Mouse (Mus musculus): ENCODE data around the gene Aoc2. TPM values are rescaled to one million over a fixed set of nuclear protein-coding genes. Genes with fewer than 3 reads are reported as not detected.

The Aoc2 gene
- polyA plus RNA-seq, 1 experiment from 2014 or later: 0.94 TPM

- 75% methylated on average over 4 of the region's 4 CpGs for WGBS
- H3K36me3 ChIP-seq (ENCODE audit: control insufficient read depth, insufficient read depth, low read length): peaks cover 26% of the 10 kb centered on the region
- ATAC-seq: no peak
Observed at GRCm38 (mm10) chr11:101283805-101284204, 41.1 kb upstream of the Aoc2 start.

GRCm38 (mm10) chr11:101287306-101287705, 37.6 kb upstream of the Aoc2 start:
- no peak for ATAC-seq
- Histone ChIP-seq H3K27me3 (replicated peaks; ENCODE audit: control insufficient read depth, insufficient read depth, low read length) (no peaks in the 10 kb centered on the region), H3K4me2 (ENCODE audit: low read length) (no peak overlapping the region), H3K36me3 (ENCODE audit: control insufficient read depth, insufficient read depth, low read length) (peaks cover 60% of the 10 kb centered on the region), H3K9me3 (replicated peaks; ENCODE audit: control insufficient read depth, low read length) (no peaks in the 10 kb centered on the region), H3K9ac (ENCODE audit: low read length) (no peak overlapping the region), H3K4me3 (ENCODE audit: low read depth, low read length) (no peak overlapping the region), H3K4me1 (ENCODE audit: control insufficient read depth, insufficient read depth, low read length) (no peaks in the 10 kb centered on the region), H3K27ac (ENCODE audit: low read depth, low read length) (no peak overlapping the region)
- 86% methylated on average over 9 of the region's 9 CpGs for WGBS
- no peak for DNase-seq (ENCODE audit: low spot score)

More at GRCm38 (mm10) chr11:101283805-101284204, 41.1 kb upstream of the Aoc2 start:
- Histone ChIP-seq H3K27me3 (replicated peaks; ENCODE audit: control insufficient read depth, insufficient read depth, low read length) (no peaks in the 10 kb centered on the region), H3K9me3 (replicated peaks; ENCODE audit: control insufficient read depth, low read length) (no peaks in the 10 kb centered on the region), H3K9ac (ENCODE audit: low read length) (no peak overlapping the region), H3K27ac (ENCODE audit: low read depth, low read length) (no peak overlapping the region), H3K4me2 (ENCODE audit: low read length) (no peak overlapping the region), H3K4me3 (ENCODE audit: low read depth, low read length) (no peak overlapping the region), H3K4me1 (ENCODE audit: control insufficient read depth, insufficient read depth, low read length) (0 out of 2 replicates have a peak, but pooled peaks cover 5% of the 10 kb centered on the region)
- no peak for DNase-seq (ENCODE audit: low spot score)

- Histone ChIP-seq H3K27ac (ENCODE audit: low read depth, low read length) (no peak overlapping the region), H3K9ac (ENCODE audit: low read length) (no peak overlapping the region), H3K4me1 (ENCODE audit: control insufficient read depth, insufficient read depth, low read length) (no peaks in the 10 kb centered on the region), H3K36me3 (ENCODE audit: control insufficient read depth, insufficient read depth, low read length) (peaks cover 88% of the 10 kb centered on the region), H3K27me3 (replicated peaks; ENCODE audit: control insufficient read depth, insufficient read depth, low read length) (no peaks in the 10 kb centered on the region), H3K4me3 (ENCODE audit: low read depth, low read length) (no peak overlapping the region), H3K9me3 (replicated peaks; ENCODE audit: control insufficient read depth, low read length) (no peaks in the 10 kb centered on the region), H3K4me2 (ENCODE audit: low read length) (no peak overlapping the region)
- 94% methylated on average over 8 of the region's 8 CpGs for WGBS
- DNase-seq (ENCODE audit: low spot score) (no peak), ATAC-seq (no peak)
Observed at GRCm38 (mm10) chr11:101291231-101291630, 33.6 kb upstream of the Aoc2 start.

- no peak overlapping the region for H3K4me2 ChIP-seq (ENCODE audit: low read length)
- H3K9ac ChIP-seq (ENCODE audit: low read length): no peak overlapping the region
- H3K9me3 ChIP-seq (replicated peaks; ENCODE audit: control insufficient read depth, low read length): no peaks in the 10 kb centered on the region
- H3K36me3 ChIP-seq (ENCODE audit: control insufficient read depth, insufficient read depth, low read length): peaks cover 82% of the 10 kb centered on the region
- H3K4me3 ChIP-seq (ENCODE audit: low read depth, low read length): no peak overlapping the region
- no peak overlapping the region for H3K27ac ChIP-seq (ENCODE audit: low read depth, low read length)
- no peaks in the 10 kb centered on the region for H3K27me3 ChIP-seq (replicated peaks; ENCODE audit: control insufficient read depth, insufficient read depth, low read length)
- no peak for DNase-seq (ENCODE audit: low spot score)
- WGBS: 95% methylated on average over 8 of the region's 8 CpGs
- no peaks in the 10 kb centered on the region for H3K4me1 ChIP-seq (ENCODE audit: control insufficient read depth, insufficient read depth, low read length)
- ATAC-seq: no peak
Observed at GRCm38 (mm10) chr11:101295191-101295590, 29.7 kb upstream of the Aoc2 start.

- H3K4me3 ChIP-seq (ENCODE audit: low read depth, low read length): peak overlapping the region; percentile 87
- H3K4me2 ChIP-seq (ENCODE audit: low read length): peak overlapping the region; percentile 99
- ATAC-seq (no peak), DNase-seq (ENCODE audit: low spot score) (no peak)
- peaks cover 33% of the 10 kb centered on the region for H3K36me3 ChIP-seq (ENCODE audit: control insufficient read depth, insufficient read depth, low read length)
- no peaks in the 10 kb centered on the region for H3K9me3 ChIP-seq (replicated peaks; ENCODE audit: control insufficient read depth, low read length)
- 68% methylated on average over 7 of the region's 7 CpGs for WGBS
- no peaks in the 10 kb centered on the region for H3K27me3 ChIP-seq (replicated peaks; ENCODE audit: control insufficient read depth, insufficient read depth, low read length)
- no peak overlapping the region for H3K9ac ChIP-seq (ENCODE audit: low read length)
- peaks cover 10% of the 10 kb centered on the region for H3K4me1 ChIP-seq (ENCODE audit: control insufficient read depth, insufficient read depth, low read length)
- no peak overlapping the region for H3K27ac ChIP-seq (ENCODE audit: low read depth, low read length)
Observed at GRCm38 (mm10) chr11:101300881-101301280, 24.0 kb upstream of the Aoc2 start.

- Histone ChIP-seq H3K4me3 (ENCODE audit: low read depth, low read length) (peak overlapping the region; percentile 87), H3K27me3 (replicated peaks; ENCODE audit: control insufficient read depth, insufficient read depth, low read length) (no peaks in the 10 kb centered on the region), H3K4me2 (ENCODE audit: low read length) (peak overlapping the region; percentile 99), H3K4me1 (ENCODE audit: control insufficient read depth, insufficient read depth, low read length) (peaks cover 10% of the 10 kb centered on the region), H3K9ac (ENCODE audit: low read length) (peak overlapping the region; percentile 88), H3K9me3 (replicated peaks; ENCODE audit: control insufficient read depth, low read length) (no peaks in the 10 kb centered on the region), H3K36me3 (ENCODE audit: control insufficient read depth, insufficient read depth, low read length) (peaks cover 28% of the 10 kb centered on the region), H3K27ac (ENCODE audit: low read depth, low read length) (no peak overlapping the region)
- ATAC-seq (peak; percentile 52; the same call in 1 of the 2 replicates), DNase-seq (ENCODE audit: low spot score) (no peak)
- 15% methylated on average over 26 of the region's 26 CpGs for WGBS
Observed at GRCm38 (mm10) chr11:101301299-101302003, 23.4 kb upstream of the Aoc2 start.

GRCm38 (mm10) chr11:101302004-101302798, 22.7 kb upstream of the Aoc2 start, which contains the start of gene Becn1:
Gene Becn1, minus strand, starts transcription at chr11:101302286.
- peak; percentile 97 for ATAC-seq
- Histone ChIP-seq H3K4me3 (ENCODE audit: low read depth, low read length) (peak within 1 kb of the TSS; percentile 87), H3K27me3 (replicated peaks; ENCODE audit: control insufficient read depth, insufficient read depth, low read length) (no peaks in the 10 kb centered on the region), H3K27ac (ENCODE audit: low read depth, low read length) (no peak within 1 kb of the TSS), H3K4me1 (ENCODE audit: control insufficient read depth, insufficient read depth, low read length) (peaks cover 10% of the 10 kb centered on the region), H3K9me3 (replicated peaks; ENCODE audit: control insufficient read depth, low read length) (no peaks in the 10 kb centered on the region), H3K9ac (ENCODE audit: low read length) (peak within 1 kb of the TSS; percentile 88), H3K36me3 (ENCODE audit: control insufficient read depth, insufficient read depth, low read length) (peaks cover 24% of the 10 kb centered on the region), H3K4me2 (ENCODE audit: low read length) (peak within 1 kb of the TSS; percentile 99)
- 8% methylated on average over 39 of the region's 39 CpGs for WGBS
- DNase-seq (ENCODE audit: low spot score): peak; percentile 97

GRCm38 (mm10) chr11:101307744-101308143, 17.1 kb upstream of the Aoc2 start:
- 38% methylated on average over 5 of the region's 5 CpGs for WGBS
- no peak for ATAC-seq
- no peaks in the 10 kb centered on the region for H3K9me3 ChIP-seq (replicated peaks; ENCODE audit: control insufficient read depth, low read length)

GRCm38 (mm10) chr11:101311083-101311482, 13.8 kb upstream of the Aoc2 start:
- H3K9me3 ChIP-seq (replicated peaks; ENCODE audit: control insufficient read depth, low read length): no peaks in the 10 kb centered on the region
- no peaks in the 10 kb centered on the region for H3K4me1 ChIP-seq (ENCODE audit: control insufficient read depth, insufficient read depth, low read length)
- H3K36me3 ChIP-seq (ENCODE audit: control insufficient read depth, insufficient read depth, low read length): no peaks in the 10 kb centered on the region
- H3K27me3 ChIP-seq (replicated peaks; ENCODE audit: control insufficient read depth, insufficient read depth, low read length): no peaks in the 10 kb centered on the region
- no peak overlapping the region for H3K9ac ChIP-seq (ENCODE audit: low read length)
- no peak for ATAC-seq
- no peak for DNase-seq (ENCODE audit: low spot score)
- H3K27ac ChIP-seq (ENCODE audit: low read depth, low read length): no peak overlapping the region
- 87% methylated on average over 3 of the region's 3 CpGs for WGBS
- H3K4me3 ChIP-seq (ENCODE audit: low read depth, low read length): no peak overlapping the region
- H3K4me2 ChIP-seq (ENCODE audit: low read length): no peak overlapping the region

More at GRCm38 (mm10) chr11:101307744-101308143, 17.1 kb upstream of the Aoc2 start:
- H3K4me1 ChIP-seq (ENCODE audit: control insufficient read depth, insufficient read depth, low read length): no peaks in the 10 kb centered on the region
- no peaks in the 10 kb centered on the region for H3K27me3 ChIP-seq (replicated peaks; ENCODE audit: control insufficient read depth, insufficient read depth, low read length)
- no peak overlapping the region for H3K4me2 ChIP-seq (ENCODE audit: low read length)
- DNase-seq (ENCODE audit: low spot score): no peak
- H3K9ac ChIP-seq (ENCODE audit: low read length): no peak overlapping the region
- no peaks in the 10 kb centered on the region for H3K36me3 ChIP-seq (ENCODE audit: control insufficient read depth, insufficient read depth, low read length)
- H3K4me3 ChIP-seq (ENCODE audit: low read depth, low read length): no peak overlapping the region
- H3K27ac ChIP-seq (ENCODE audit: low read depth, low read length): no peak overlapping the region
